Mouse (Mus musculus) leukemia stem cell, adult 10-12 weeks (primary cell): ENCODE data around the gene Poc5. TPM values are rescaled to one million over a fixed set of nuclear protein-coding genes. Genes with fewer than 3 reads are reported as not detected.

Experiments
- polyA plus RNA-seq: library from polyadenylated mRNA; stranded (reverse); fragments of >175 nt; gene quantifications from 2 replicates; pipeline ENCODE4 v1.2.3, GENCODE M21; 2012; ENCODE audit warnings: low replicate concordance

Poc5 gene
- polyA plus RNA-seq = 4.3 and 5.2 TPM in 2 replicates

DNA sequence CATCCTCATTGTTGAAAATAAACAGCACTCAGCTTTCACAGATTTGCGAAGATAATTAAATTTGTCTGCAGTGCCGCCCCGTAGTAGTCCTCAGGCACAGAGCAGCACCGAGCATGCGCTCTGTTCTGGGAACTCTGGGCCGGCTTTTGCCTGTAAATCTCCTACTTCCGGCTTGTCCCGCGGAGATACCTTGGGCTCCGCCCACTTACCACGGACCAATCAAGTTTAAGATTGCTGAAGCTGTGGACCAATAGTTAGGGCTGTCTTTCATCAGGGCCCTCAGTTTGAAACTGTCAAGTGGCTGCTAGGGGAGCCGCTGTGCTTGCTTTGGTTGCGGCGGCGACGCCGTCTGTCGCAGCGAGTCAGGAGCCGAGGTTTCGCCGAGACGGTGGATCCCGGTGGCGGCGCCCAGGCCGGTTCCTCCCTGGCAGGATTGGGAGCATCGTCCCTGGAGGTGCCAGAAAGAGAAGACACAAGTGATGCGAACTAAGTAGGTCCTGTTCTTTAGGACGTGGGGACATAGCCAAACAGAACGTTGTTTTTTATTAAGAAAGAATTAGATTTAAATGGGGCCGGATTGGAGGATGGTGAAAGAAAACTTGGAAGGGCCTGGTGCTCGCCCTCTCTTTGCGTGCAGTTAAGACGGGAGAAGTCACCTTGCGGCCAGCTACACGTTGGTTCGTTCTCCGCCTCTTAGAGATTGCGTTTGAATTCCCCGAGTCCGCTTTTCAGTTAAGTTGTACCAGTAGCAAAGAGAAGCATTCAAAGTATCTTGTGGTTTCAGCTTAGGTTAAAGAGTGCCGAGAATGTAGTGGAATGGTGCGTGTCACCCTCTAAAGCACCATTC, at the start of gene Poc5:
TSS of gene Poc5 (plus strand) at position 253 of the 847 bp plus-strand sequence.

Other genes starting within 250 kb of the Poc5 start
- gene Ankdd1b, start 82.9 kb downstream of the Poc5 start, polyA plus RNA-seq = not detected in 2 replicates
- gene Gm17622, start 102.4 kb downstream of the Poc5 start, polyA plus RNA-seq = not detected in 2 replicates
- gene Polk, start 154.3 kb downstream of the Poc5 start, polyA plus RNA-seq = 0.24 TPM in 1 of 2 replicates, not detected in the other
- gene Col4a3bp, start 154.3 kb downstream of the Poc5 start, polyA plus RNA-seq = 9.5 and 28.5 TPM in 2 replicates